Mouse (Mus musculus): ENCODE results near the gene Ssu72.

- TF ChIP-seq EP300 (IDR thresholded peaks at IDR 0.05; ENCODE audit: insufficient read depth, low read depth, low read length): no peak
- TF ChIP-seq CTCF (IDR thresholded peaks at IDR 0.05): no peak
- TF ChIP-seq POLR2A (IDR thresholded peaks at IDR 0.05; ENCODE audit: insufficient read depth, low read depth, low read length): no peak
Observed at GRCm38 (mm10) chr4:155770626-155771025, 66.0 kb downstream of the Ssu72 start.

Data from heart, adult 2 months (tissue).